Mouse (Mus musculus) stomach, postnatal 0 days (tissue): Measurements from ENCODE around the gene Tbc1d4.

Experiments used
- CTCF ChIP-seq: IDR thresholded peaks from 2 replicates; pipeline ENCODE4 v1.5.1; 2016; ENCODE audit warnings: antibody characterized with exemption, low read depth, mild to moderate bottlenecking, moderate library complexity
- EP300 ChIP-seq: optimal IDR thresholded peaks from 2 replicates; pipeline ENCODE3; 2016; ENCODE audit warnings: antibody characterized with exemption

GRCm38 (mm10) chr14:101486550-101486949, 122.4 kb downstream of the Tbc1d4 start:
- TF ChIP-seq CTCF (no peak), EP300 (no peak)
